Mouse (Mus musculus) neural tube, embryonic 15.5 days (tissue): ENCODE measurements around the gene Kcnh4. TPM values are rescaled to one million over a fixed set of nuclear protein-coding genes. Genes with fewer than 3 reads are reported as not detected.

Source experiments
- ATAC-seq: fragments of 200-750 bp; cut with Nextera tagmentation; 2 replicates; pipeline ENCODE4 v1.8.0; 2017; ENCODE audit warnings: mild to moderate bottlenecking, moderate TSS enrichment, moderate library complexity; ENCODE audit not compliant: low FRiP score
- H3K27ac ChIP-seq: fragments of 300-500 bp; sonication (generic); replicated peaks from 2 replicates; pipeline ENCODE4 v1.5.1; 2015; ENCODE audit warnings: mild to moderate bottlenecking, inconsistent platforms
- H3K27me3 ChIP-seq: fragments of 300-500 bp; sonication (generic); replicated peaks from 2 replicates; pipeline ENCODE4 v1.6.1; 2015; ENCODE audit warnings: inconsistent platforms
- H3K36me3 ChIP-seq: fragments of 300-500 bp; sonication (generic); 2 replicates; pipeline ENCODE4 v1.6.1; 2015; ENCODE audit warnings: inconsistent platforms
- H3K4me1 ChIP-seq: fragments of 300-500 bp; sonication (generic); 2 replicates; pipeline ENCODE4 v1.6.1; 2015; ENCODE audit warnings: inconsistent platforms
- H3K4me2 ChIP-seq: fragments of 300-500 bp; sonication (generic); 2 replicates; pipeline ENCODE4 v1.6.1; 2015; ENCODE audit warnings: inconsistent platforms, mild to moderate bottlenecking, moderate library complexity
- H3K4me3 ChIP-seq: fragments of 300-500 bp; sonication (generic); replicated peaks from 2 replicates; pipeline ENCODE4 v1.5.1; 2015; ENCODE audit warnings: mild to moderate bottlenecking, inconsistent platforms
- H3K9ac ChIP-seq: fragments of 300-500 bp; sonication (generic); replicated peaks from 2 replicates; pipeline ENCODE4 v1.6.1; 2015; ENCODE audit warnings: mild to moderate bottlenecking, inconsistent platforms
- H3K9me3 ChIP-seq: fragments of 300-500 bp; sonication (generic); replicated peaks from 2 replicates; pipeline ENCODE4 v1.6.1; 2016; ENCODE audit warnings: inconsistent platforms
- WGBS: fragments of 180-500 bp; shearing (Covaris S2); methylation state at CpG from one replicate; pipeline ENCODE4 v1.1.7; 2015; ENCODE audit warnings: mixed read lengths; 5-methylcytosine and 5-hydroxymethylcytosine counted together
- polyA plus RNA-seq: library from polyadenylated mRNA; unstranded; fragments of >200 nt; fragmentation: Nextera tagmentation; extraction: Ambion mirVana; gene quantifications from 2 replicates; pipeline ENCODE4 v1.2.1, GENCODE M21; 2015

Kcnh4 gene
- polyA plus RNA-seq, 1 experiment from 2014 or later = 9.0 TPM

DNA sequence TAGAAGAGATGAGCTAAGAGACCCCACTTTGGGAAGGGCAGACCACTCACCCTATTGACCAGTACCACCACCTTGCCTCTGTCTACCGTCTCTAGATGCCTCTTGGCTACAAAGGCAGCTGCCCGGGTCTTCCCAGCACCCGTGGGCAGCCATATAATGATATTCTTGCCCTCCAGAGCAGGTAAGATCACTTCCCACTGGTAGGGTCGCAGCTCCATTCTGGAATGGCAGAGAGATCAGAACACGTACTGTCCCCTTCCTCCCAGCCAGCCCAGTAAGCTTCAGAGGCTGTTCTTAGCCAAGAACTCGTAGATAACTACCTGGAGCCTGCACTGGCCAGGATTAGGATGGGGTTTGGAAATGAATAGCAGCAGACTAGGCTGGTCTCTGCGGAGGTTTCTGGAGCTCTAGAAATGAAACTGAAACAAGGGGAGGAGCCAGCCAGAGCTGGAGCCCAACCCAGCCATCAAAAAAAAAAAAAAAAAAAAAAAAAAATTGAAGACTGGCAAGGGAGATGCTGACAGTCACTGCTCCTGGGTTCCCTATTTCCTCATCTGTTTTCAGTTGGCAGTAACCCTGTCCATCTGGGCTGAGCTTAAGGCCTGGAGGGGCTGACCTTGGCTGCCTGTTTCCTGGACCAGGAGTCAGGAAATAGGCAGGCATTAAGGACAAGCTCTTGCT, 55.8 kb downstream of the Kcnh4 start, which contains the start of gene Dhx58:
Gene Dhx58, minus strand, starts transcription at position 421 of the 681 bp plus-strand sequence.
- Histone ChIP-seq H3K27me3 (no peaks in the 10 kb centered on the region), H3K4me1 (peaks cover 9% of the 10 kb centered on the region), H3K36me3 (peaks cover 50% of the 10 kb centered on the region), H3K9ac (no peak within 1 kb of the TSS), H3K9me3 (no peaks in the 10 kb centered on the region), H3K4me3 (no peak within 1 kb of the TSS), H3K27ac (no peak within 1 kb of the TSS), H3K4me2 (no peak within 1 kb of the TSS)
- WGBS = 66% methylated on average over 7 of the region's 7 CpGs
- no peak for ATAC-seq

DNA sequence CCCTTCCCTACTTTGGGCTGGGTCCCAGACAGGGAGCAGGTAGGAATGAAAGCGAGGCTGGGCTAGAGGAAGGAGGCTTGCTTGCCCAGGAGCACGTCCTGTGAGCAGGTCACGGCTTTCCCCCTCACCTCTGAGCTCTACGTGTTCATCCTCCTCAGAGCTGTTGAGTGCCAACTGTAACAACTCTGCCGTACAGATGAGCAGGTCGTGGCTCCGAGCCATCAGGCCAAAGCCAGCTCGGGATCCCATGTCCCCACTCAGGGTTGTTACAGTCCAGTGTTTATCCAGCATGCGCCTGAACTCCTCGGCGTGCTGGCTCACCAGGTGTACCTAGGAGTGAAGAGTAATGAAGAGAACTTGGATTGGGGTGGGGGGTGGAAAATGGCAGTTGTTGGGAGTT, 56.4 kb downstream of the Kcnh4 start:
- Histone ChIP-seq H3K27me3 (no peaks in the 10 kb centered on the region), H3K36me3 (peaks cover 43% of the 10 kb centered on the region), H3K4me2 (no peak overlapping the region), H3K4me1 (peaks cover 9% of the 10 kb centered on the region), H3K9me3 (no peaks in the 10 kb centered on the region), H3K27ac (no peak overlapping the region), H3K9ac (no peak overlapping the region), H3K4me3 (no peak overlapping the region)
- WGBS = 67% methylated on average over 11 of the region's 11 CpGs
- ATAC-seq = no peak

DNA sequence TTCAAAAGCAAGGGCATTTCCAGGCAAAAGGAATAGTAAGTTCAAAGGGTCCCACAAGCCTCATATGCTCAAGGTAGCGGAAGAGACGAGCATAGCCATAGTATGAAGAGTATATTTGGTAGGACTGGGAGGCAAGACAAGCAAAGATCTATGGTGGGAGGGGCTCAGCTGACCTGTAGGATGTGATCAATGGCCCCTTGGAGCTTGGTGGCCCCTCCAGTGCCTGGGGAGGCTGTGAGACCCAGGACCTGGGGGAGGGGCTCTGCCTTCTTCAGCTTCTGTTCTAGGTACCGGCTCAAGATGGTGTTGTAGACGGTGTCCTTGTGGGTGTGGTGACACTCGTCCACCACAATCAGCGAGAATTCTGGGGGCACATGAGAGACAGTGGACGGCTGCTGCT, 56.8 kb downstream of the Kcnh4 start:
- ATAC-seq = no peak
- Histone ChIP-seq H3K27ac (no peak overlapping the region), H3K4me3 (no peak overlapping the region), H3K36me3 (peaks cover 39% of the 10 kb centered on the region), H3K4me1 (peaks cover 9% of the 10 kb centered on the region), H3K9ac (no peak overlapping the region), H3K4me2 (peak overlapping the region; percentile 30), H3K27me3 (no peaks in the 10 kb centered on the region), H3K9me3 (no peaks in the 10 kb centered on the region)
- 51% methylated on average over 7 of the region's 7 CpGs for WGBS

DNA sequence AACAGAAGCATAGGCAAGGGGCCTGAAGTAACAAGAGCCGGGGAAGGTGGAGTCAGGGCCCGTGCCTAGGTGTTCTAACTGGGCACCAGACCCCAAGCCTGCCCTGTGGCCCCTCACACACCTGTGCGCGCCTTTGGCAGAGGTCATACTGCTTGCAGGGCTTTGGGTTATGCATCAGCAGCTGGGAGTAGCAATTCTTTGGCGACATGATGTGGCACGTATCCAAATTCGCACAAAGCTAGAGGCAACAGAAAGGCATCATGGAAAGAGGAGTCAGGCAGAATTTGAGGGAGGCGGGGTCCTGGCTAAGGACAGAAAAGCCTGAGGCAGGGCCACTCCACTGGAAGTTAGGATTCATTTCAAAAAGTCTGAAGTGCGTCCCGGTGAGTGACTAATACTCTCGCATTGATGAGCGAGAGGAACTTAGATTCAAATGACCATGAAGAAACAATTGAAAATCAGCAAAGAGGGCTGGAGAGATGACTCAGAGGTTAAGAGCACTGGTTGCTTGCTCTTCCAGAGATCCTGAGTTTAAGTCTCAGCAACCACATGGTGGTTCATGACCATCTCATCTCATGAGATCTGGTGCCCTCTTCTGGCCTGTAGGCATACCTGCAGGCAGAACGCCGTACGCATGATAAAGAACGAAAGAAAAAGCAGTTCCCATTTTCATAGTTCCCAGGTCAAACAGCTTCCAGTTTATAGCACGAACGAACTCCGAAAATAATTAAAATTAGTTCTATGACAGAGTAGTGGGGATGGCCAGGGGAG, 57.5 kb downstream of the Kcnh4 start:
- H3K4me3 ChIP-seq = no peak overlapping the region
- no peak overlapping the region for H3K27ac ChIP-seq
- peak overlapping the region; percentile 30 for H3K4me2 ChIP-seq
- no peaks in the 10 kb centered on the region for H3K9me3 ChIP-seq
- peaks cover 32% of the 10 kb centered on the region for H3K36me3 ChIP-seq
- no peaks in the 10 kb centered on the region for H3K27me3 ChIP-seq
- peak; percentile 54; the same call in 1 of the 2 replicates for ATAC-seq
- 0 out of 2 replicates have a peak overlapping the region, but pooled peaks have one; percentile 1 for H3K9ac ChIP-seq
- peaks cover 9% of the 10 kb centered on the region for H3K4me1 ChIP-seq
- WGBS = 40% methylated on average over 19 of the region's 19 CpGs

DNA sequence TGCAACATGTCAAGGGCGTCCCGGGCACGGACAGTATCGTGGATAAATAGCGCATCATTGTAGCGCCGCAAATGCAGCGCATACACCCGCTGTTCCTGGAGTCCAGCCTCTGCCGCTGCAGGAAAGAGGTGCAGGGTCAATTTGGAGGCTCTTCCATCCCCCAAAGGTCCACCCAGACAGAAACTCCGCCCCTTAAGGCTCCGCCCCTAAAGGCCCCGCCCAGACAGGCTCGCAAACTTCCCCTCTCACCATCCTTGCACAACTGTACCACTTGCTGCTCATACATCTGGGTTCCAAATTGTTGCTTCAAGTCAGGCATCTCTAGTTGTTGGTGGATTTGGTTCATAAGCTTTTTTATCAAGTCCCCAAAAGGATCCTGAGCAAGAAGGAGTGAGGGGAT, 58.4 kb downstream of the Kcnh4 start:
- H3K27ac ChIP-seq = no peak overlapping the region
- 0 out of 2 replicates have a peak overlapping the region, but pooled peaks have one; percentile 16 for H3K4me3 ChIP-seq
- peaks cover 9% of the 10 kb centered on the region for H3K4me1 ChIP-seq
- H3K4me2 ChIP-seq = peak overlapping the region; percentile 45
- H3K9ac ChIP-seq = no peak overlapping the region
- no peaks in the 10 kb centered on the region for H3K9me3 ChIP-seq
- no peaks in the 10 kb centered on the region for H3K27me3 ChIP-seq
- H3K36me3 ChIP-seq = peaks cover 23% of the 10 kb centered on the region
- 6% methylated on average over 14 of the region's 14 CpGs for WGBS
- no peak for ATAC-seq

DNA sequence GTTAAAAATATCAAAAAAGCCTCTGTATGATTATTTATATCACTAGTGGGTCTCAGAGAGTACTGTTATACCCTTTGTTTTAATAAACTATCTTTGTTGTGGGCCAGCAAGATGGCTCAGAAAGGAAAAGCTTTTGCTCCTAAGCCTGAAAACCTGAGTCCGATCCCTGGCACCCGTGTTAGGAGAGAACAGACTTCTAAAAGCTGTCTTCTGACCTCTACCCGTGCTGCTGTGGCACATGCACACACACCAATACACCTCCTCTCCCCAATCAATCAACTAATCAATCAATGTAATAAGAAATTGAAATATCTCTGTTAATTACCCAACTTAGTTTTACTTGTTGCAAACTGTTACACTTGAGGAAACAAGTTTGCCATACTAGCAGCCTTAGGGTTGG, 59.0 kb downstream of the Kcnh4 start:
- Histone ChIP-seq H3K9ac (no peak overlapping the region), H3K27me3 (no peaks in the 10 kb centered on the region), H3K4me1 (peaks cover 9% of the 10 kb centered on the region), H3K36me3 (peaks cover 17% of the 10 kb centered on the region), H3K27ac (no peak overlapping the region), H3K4me3 (no peak overlapping the region), H3K9me3 (no peaks in the 10 kb centered on the region), H3K4me2 (no peak overlapping the region)
- 84% methylated on average over 3 of the region's 3 CpGs for WGBS
- ATAC-seq = no peak

DNA sequence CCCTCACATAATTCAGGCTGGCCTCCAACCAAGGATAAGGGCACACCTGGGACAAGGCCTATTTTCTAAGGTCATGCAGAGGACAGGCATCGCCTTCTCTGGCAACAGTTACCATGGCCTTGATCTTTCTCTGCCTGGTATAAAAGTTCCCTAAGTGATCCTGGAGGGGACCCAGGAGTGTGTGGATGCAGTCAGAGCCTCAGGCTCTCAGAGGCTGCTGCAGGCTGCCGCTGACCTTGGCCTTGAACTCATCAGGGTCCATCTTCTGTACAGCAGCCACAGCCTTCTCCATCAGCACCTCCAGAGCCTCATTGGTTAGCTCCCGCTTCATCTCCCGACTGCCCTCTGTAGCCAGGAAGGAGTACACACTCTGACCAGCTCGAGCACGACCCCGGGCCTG, 61.8 kb downstream of the Kcnh4 start:
- H3K36me3 ChIP-seq = peaks cover 2% of the 10 kb centered on the region; the same call in 1 of the 2 replicates
- no peak overlapping the region for H3K4me2 ChIP-seq
- H3K9me3 ChIP-seq = no peaks in the 10 kb centered on the region
- 75% methylated on average over 7 of the region's 7 CpGs for WGBS
- H3K9ac ChIP-seq = no peak overlapping the region
- no peak overlapping the region for H3K27ac ChIP-seq
- no peak overlapping the region for H3K4me3 ChIP-seq
- no peak for ATAC-seq
- H3K27me3 ChIP-seq = peaks cover 5% of the 10 kb centered on the region
- H3K4me1 ChIP-seq = peaks cover 7% of the 10 kb centered on the region

DNA sequence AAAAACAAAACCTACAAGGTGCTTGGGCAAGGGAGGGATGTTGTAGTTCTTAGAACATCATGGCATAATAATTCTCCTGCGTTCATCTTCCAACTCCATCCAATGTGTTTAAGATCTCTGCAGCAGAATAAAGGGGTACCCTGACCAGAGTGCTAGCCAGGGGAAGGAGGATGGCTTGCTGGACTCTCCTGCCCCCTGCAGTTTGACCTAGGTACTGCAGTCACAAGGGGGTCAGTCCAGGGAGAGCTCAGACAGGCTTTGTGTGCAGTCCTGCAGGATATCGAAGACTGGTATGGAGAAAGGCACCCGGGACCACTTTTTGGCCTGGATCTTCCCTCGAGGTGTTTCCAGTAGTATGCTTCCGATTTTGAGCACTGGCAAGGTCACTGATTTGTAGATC, 64.8 kb downstream of the Kcnh4 start:
- peaks cover 2% of the 10 kb centered on the region; the same call in 1 of the 2 replicates for H3K36me3 ChIP-seq
- H3K4me1 ChIP-seq = peaks cover 10% of the 10 kb centered on the region
- ATAC-seq = no peak
- H3K9me3 ChIP-seq = no peaks in the 10 kb centered on the region
- no peak overlapping the region for H3K4me3 ChIP-seq
- H3K27me3 ChIP-seq = peaks cover 31% of the 10 kb centered on the region
- H3K27ac ChIP-seq = no peak overlapping the region
- WGBS = 29% methylated on average over 5 of the region's 5 CpGs
- H3K4me2 ChIP-seq = no peak overlapping the region
- no peak overlapping the region for H3K9ac ChIP-seq

DNA sequence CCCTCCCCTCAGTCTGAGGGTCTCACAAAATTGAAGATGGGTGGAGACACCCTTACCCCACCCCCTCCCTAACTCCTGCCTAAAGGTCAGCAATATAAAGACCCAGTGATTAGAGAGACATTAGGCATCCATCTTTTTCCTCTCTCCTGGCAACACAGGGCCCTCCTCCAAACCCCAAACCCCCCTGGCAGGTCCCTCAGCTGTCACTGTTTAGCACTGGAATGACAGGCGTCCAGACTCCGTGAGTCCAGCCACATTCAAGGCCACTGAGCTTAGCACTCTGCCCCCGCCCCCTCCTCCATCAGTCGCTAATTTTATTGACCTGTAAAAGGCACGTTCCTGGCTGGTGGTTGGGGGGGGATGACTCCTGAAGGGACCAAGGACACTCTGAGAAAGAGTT, 66.6 kb downstream of the Kcnh4 start:
- WGBS = 12% methylated on average over 5 of the region's 5 CpGs
- H3K4me1 ChIP-seq = peaks cover 10% of the 10 kb centered on the region
- no peaks in the 10 kb centered on the region for H3K36me3 ChIP-seq
- H3K4me2 ChIP-seq = no peak overlapping the region
- H3K27me3 ChIP-seq = peaks cover 32% of the 10 kb centered on the region
- H3K4me3 ChIP-seq = no peak overlapping the region
- no peak overlapping the region for H3K27ac ChIP-seq
- H3K9me3 ChIP-seq = no peaks in the 10 kb centered on the region
- no peak for ATAC-seq
- no peak overlapping the region for H3K9ac ChIP-seq

DNA sequence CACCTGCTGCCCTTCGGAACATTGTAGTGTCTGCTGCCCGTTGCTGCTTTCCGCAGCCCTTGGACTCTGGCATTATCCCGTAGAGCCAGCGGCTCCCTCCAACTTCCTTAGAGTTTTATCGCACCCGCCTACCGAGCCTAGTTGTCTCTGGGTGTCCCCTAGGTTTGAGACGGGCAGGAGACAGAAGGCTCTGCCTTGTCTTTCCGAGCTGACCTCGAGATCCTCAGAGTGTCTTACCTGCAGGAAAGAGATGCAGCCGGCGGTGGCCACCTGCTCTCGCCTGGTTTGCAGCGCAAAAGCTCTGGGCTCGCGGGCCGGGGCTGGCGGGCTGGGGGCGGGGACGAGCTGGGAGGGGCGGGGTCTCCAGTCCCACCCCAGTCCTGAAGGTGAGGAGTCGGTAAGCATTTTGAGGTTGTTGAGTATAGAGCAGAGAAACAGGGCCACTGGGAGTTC, 67.6 kb downstream of the Kcnh4 start, which contains the start of gene Zfp385c:
Gene Zfp385c, minus strand, starts transcription at position 292 of the 453 bp plus-strand sequence.
- Histone ChIP-seq H3K4me2 (peak within 1 kb of the TSS; percentile 57), H3K36me3 (no peaks in the 10 kb centered on the region), H3K9me3 (no peaks in the 10 kb centered on the region), H3K4me3 (peak within 1 kb of the TSS; percentile 27), H3K4me1 (peaks cover 10% of the 10 kb centered on the region), H3K27ac (no peak within 1 kb of the TSS), H3K9ac (peak within 1 kb of the TSS; percentile 30; the same call in 1 of the 2 replicates), H3K27me3 (peaks cover 32% of the 10 kb centered on the region)
- ATAC-seq = no peak
- whole genome bisulfite sequencing = 1% methylated on average over 23 of the region's 23 CpGs

DNA sequence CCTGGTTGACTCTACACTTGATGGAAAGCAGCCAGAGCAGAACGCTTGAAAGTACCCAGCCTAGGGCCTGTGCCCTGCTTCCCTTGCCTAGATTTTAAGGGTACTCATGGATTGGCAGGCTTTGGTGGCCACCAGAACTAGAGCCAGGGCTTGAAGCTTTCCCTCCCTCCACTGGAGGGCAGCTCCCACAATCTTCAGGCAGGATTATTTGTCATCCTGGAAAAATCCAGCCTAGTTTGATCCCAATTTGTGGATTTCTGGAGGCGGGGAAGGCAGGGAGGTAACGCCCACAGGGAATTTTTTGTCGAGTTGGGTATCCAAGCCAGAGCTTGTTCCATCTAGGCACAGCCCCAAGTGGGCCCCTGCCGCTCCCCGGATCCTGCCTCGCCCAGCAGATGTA, 69.4 kb downstream of the Kcnh4 start:
- no peak overlapping the region for H3K27ac ChIP-seq
- H3K4me3 ChIP-seq = no peak overlapping the region
- H3K9me3 ChIP-seq = no peaks in the 10 kb centered on the region
- WGBS = 86% methylated on average over 7 of the region's 7 CpGs
- peaks cover 10% of the 10 kb centered on the region for H3K4me1 ChIP-seq
- no peak overlapping the region for H3K4me2 ChIP-seq
- H3K9ac ChIP-seq = no peak overlapping the region
- no peak for ATAC-seq
- peaks cover 32% of the 10 kb centered on the region for H3K27me3 ChIP-seq
- no peaks in the 10 kb centered on the region for H3K36me3 ChIP-seq
